Comparison of ENCODE assay signal across 15 mouse cellular contexts in genomic region chr7:116217747-116218146, GRCm38 (mm10).
"Had no signal": no experiment of that assay in that cellular context is flagged by ENCODE, and none has a peak within 500 bp of the region (broad histone marks: within the 10 kb centered on the region; RNA-seq: fewer than 3 reads in every experiment).

No protein-coding gene starts in this region.

- DNase-seq: retina, postnatal 1 day; right cerebral cortex, adult 18-20 months; right cerebral cortex, postnatal 25 days; right cerebral cortex, postnatal 4 days; spleen, adult 18-20 months; thymus, adult 18-20 months; thymus, adult 2 months; thymus, postnatal 14 days; thymus, postnatal 25 days; thymus, postnatal 36 days; thymus, postnatal 4 days had no signal

- H3K4me3 ChIP-seq: neural tube, embryonic 12.5 days; neural tube, embryonic 13.5 days; neural tube, embryonic 15.5 days; stomach, embryonic 15.5 days had no signal
